Mouse (Mus musculus) heart, postnatal 0 days (tissue): ENCODE measurements at regions not wholly inside any gene's neighbourhood (a gene's known extent, or its start where the extent isn't known, plus 50 kb on each side); places are given as distances from the start of the nearest gene placed in this dataset.

Experiments used
- ATAC-seq: fragments of 200-750 bp; cut with Nextera tagmentation; 2 replicates; pipeline ENCODE4 v1.8.0; 2017; ENCODE audit warnings: low read depth, moderate number of reproducible peaks, moderate library complexity; ENCODE audit not compliant: insufficient read depth
- DNase-seq: peaks from one replicate; pipeline ENCODE4 v3.0.0-alpha.2; 2016; ENCODE audit warnings: low spot score
- H3K27ac ChIP-seq: fragments of 300-500 bp; sonication (generic); 2 replicates; pipeline ENCODE4 v1.5.1; 2014; ENCODE audit warnings: low read depth, mild to moderate bottlenecking
- H3K27me3 ChIP-seq: fragments of 300-500 bp; sonication (generic); 2 replicates; pipeline ENCODE4 v1.6.1; 2014; ENCODE audit warnings: low read length, mixed read lengths; ENCODE audit not compliant: control insufficient read depth, insufficient read depth
- H3K36me3 ChIP-seq: fragments of 300-500 bp; sonication (generic); replicated peaks from 2 replicates; pipeline ENCODE4 v1.6.1; 2014; ENCODE audit warnings: low read length, mixed read lengths; ENCODE audit not compliant: control insufficient read depth, insufficient read depth
- H3K4me1 ChIP-seq: fragments of 300-500 bp; sonication (generic); 2 replicates; pipeline ENCODE4 v1.6.1; 2014; ENCODE audit warnings: antibody characterized with exemption; ENCODE audit not compliant: control insufficient read depth, insufficient read depth
- H3K4me2 ChIP-seq: fragments of 300-500 bp; sonication (generic); 2 replicates; pipeline ENCODE4 v1.6.1; 2014; ENCODE audit warnings: low read depth, mild to moderate bottlenecking, low read length, moderate library complexity
- H3K4me3 ChIP-seq: fragments of 300-500 bp; sonication (generic); 2 replicates; pipeline ENCODE4 v1.5.1; 2014; ENCODE audit warnings: low read depth, low read length
- H3K9ac ChIP-seq: fragments of 300-500 bp; sonication (generic); replicated peaks from 2 replicates; pipeline ENCODE4 v1.6.1; 2014; ENCODE audit warnings: low read depth, low read length, mixed read lengths
- H3K9me3 ChIP-seq: fragments of 300-500 bp; sonication (generic); replicated peaks from 2 replicates; pipeline ENCODE4 v1.6.1; 2016; ENCODE audit warnings: low read length; ENCODE audit not compliant: control insufficient read depth
- CTCF ChIP-seq: IDR thresholded peaks from 2 replicates; pipeline ENCODE4 v1.5.1; 2016; ENCODE audit warnings: antibody characterized with exemption, control low read depth, low read depth
- EP300 ChIP-seq: IDR thresholded peaks from 2 replicates; pipeline ENCODE4 v1.6.1; 2016; ENCODE audit warnings: antibody characterized with exemption, low read depth
- WGBS: fragments of 180-500 bp; shearing (Covaris S2); extraction: QIAGEN DNeasy Blood & Tissue Kit; methylation state at CpG from one replicate; pipeline ENCODE4 v1.1.7; 2014; 5-methylcytosine and 5-hydroxymethylcytosine counted together

DNA sequence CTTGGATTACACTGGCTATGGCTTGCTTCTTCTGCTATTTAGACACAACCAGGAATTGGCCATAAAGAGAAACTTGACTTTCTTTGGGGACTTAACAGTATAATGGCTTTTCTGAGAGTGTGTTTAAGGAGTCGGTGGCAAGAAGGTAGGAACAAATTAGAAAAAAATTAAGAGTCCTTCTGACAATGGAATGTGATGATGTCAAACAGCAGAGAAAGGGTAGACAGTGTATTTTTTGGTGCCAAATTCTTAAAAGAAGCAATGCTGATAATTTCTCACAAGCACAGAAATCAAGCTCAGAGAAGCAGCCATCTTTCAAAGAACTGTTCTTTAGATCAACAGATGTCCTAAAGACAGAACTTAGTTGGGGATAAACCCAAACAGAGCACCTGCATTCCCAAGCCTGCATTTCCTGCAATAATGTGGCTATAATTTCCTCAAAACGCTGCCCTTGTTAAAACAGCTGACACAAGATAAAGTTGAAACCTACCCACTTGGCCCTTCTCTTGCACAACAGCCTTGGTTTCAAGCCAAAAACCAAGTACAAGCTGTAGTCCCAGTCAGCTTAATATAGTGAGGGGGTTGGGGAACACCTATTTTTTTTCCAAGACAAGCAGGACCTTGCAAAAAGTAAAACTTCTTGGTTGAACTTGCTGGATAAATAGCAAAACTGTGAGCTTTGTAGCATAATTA, 164.2 kb upstream of the Ell2 start:
- DNase-seq: peak; percentile 10
- Histone ChIP-seq H3K27ac (no peak overlapping the region), H3K9me3 (no peaks in the 10 kb centered on the region), H3K4me3 (no peak overlapping the region), H3K36me3 (no peaks in the 10 kb centered on the region), H3K9ac (no peak overlapping the region), H3K4me1 (no peaks in the 10 kb centered on the region), H3K4me2 (no peak overlapping the region), H3K27me3 (no peaks in the 10 kb centered on the region)
- WGBS: 43% methylated on average over 2 of the region's 2 CpGs
- no peak for ATAC-seq
- TF ChIP-seq EP300: no peak
- TF ChIP-seq CTCF: no peak

DNA sequence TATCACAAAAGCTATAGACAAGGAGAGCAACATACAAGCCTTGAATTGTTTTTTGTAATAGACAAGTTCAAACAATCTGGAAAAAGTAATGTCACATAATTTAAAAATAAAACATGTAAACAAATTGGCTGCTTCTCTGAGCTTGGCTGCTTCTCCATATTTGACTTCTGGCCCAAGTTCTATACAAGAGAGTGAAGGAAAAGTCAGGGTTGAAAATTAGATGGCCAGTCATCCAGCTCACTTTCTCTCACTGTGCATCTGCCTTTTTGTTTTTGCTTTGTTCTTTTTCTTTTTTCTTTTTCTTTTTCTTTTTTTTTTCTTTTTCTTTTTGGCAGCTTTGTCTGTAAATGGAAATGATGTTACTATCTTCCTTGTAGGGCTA, 163.6 kb upstream of the Ell2 start:
- no peaks in the 10 kb centered on the region for H3K36me3 ChIP-seq
- H3K4me3 ChIP-seq: no peak overlapping the region
- no peaks in the 10 kb centered on the region for H3K9me3 ChIP-seq
- H3K27me3 ChIP-seq: no peaks in the 10 kb centered on the region
- TF ChIP-seq EP300: no peak
- no peak for TF ChIP-seq CTCF
- H3K27ac ChIP-seq: no peak overlapping the region
- no peak for DNase-seq
- H3K4me1 ChIP-seq: no peaks in the 10 kb centered on the region
- no peak overlapping the region for H3K9ac ChIP-seq
- no peak overlapping the region for H3K4me2 ChIP-seq
- ATAC-seq: no peak

DNA sequence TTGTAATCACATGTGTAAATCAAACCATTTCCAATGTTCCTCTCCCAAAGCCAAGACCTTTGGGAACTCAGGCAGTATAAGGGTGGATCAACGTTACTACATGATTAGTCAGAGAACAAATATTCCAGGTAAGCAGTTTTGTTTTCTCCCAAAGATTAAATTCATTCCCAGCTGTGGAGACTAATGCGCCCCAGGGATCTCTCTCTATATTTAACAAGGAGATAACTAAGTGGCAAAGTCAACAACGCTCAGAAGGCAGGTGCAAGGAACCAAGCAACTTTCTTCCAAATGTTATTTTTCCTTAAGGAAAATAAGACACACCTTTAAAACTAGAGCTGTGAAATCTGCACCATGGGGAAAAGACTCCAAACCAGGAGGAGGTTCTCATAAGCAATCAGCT, 163.0 kb upstream of the Ell2 start:
- ATAC-seq: no peak
- no peaks in the 10 kb centered on the region for H3K36me3 ChIP-seq
- 69% methylated on average over 3 of the region's 3 CpGs for WGBS

DNA sequence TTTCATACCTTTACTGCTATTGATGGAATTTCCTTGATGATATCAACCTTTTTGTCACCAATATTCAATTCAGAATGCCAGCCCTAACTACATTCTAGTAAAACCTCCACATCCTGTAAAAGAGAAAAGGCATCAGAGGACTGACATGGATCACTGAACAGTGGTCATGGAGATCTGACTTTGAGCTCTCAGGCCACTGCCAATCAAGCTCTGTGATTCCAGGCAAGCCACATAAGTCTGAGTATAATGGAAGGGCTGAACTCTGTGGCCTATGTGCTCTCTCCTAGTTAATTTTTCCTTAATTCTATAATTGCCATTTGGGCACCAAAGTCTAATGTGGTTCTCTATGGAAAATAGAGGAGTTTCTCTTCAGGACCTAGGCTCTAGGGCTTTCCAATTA, 161.8 kb upstream of the Ell2 start:
- Histone ChIP-seq H3K9ac (no peak overlapping the region), H3K27me3 (no peaks in the 10 kb centered on the region), H3K27ac (no peak overlapping the region), H3K4me2 (no peak overlapping the region), H3K4me3 (no peak overlapping the region), H3K4me1 (no peaks in the 10 kb centered on the region), H3K36me3 (no peaks in the 10 kb centered on the region), H3K9me3 (no peaks in the 10 kb centered on the region)
- ATAC-seq (no peak), DNase-seq (no peak)
- TF ChIP-seq EP300 (no peak), CTCF (no peak)

More for the DNA sequence above, 163.0 kb upstream of the Ell2 start:
- Histone ChIP-seq H3K4me1 (no peaks in the 10 kb centered on the region), H3K9ac (no peak overlapping the region), H3K4me3 (no peak overlapping the region), H3K4me2 (no peak overlapping the region), H3K27me3 (no peaks in the 10 kb centered on the region), H3K9me3 (no peaks in the 10 kb centered on the region), H3K27ac (no peak overlapping the region)
- no peak for DNase-seq
- no peak for TF ChIP-seq EP300
- no peak for TF ChIP-seq CTCF

DNA sequence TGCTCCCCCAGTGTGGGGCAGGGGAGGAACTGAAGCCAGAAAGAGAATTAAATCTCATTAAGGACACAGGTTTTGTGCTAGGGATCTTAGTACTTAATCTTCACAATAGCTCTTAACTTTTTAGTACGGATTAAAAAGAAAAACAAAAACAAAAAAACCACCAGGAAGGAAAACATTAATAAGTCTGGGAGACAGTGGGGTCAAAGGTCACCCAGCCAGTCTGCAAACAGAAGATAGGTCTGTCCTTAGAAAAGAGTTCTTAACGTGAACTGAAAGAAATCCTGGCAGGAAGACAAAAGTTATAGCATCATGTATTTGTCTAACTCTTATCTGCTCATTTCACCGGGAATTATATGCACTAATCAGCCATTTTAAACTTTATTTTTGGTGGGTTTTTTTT, 158.8 kb upstream of the Ell2 start:
- Histone ChIP-seq H3K36me3 (no peaks in the 10 kb centered on the region), H3K9ac (no peak overlapping the region), H3K4me2 (no peak overlapping the region), H3K27me3 (no peaks in the 10 kb centered on the region), H3K4me1 (no peaks in the 10 kb centered on the region), H3K27ac (no peak overlapping the region), H3K4me3 (no peak overlapping the region), H3K9me3 (no peaks in the 10 kb centered on the region)
- TF ChIP-seq EP300 (no peak), CTCF (no peak)
- no peak for DNase-seq
- 37% methylated on average over 3 of the region's 3 CpGs for WGBS
- no peak for ATAC-seq

DNA sequence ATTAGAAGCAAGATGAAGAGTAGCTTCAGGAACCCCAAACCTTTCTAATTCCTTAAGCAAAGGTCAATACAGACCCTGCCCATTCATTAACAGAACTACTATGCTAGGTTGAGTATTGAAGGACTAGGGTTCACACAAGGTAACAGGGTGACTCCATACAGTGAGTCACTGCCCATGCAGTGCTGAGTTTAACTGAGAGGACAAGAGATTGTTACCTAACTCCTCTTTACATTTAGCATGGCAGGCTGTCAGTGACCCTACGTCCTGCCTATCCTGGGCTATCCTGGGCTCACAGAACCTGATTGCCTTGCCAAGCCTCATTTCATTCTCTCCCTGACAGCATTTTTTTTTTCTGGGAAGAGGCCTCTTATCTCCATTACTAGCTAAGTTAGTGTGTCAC, 127.6 kb upstream of the Ell2 start:
- no peaks in the 10 kb centered on the region for H3K36me3 ChIP-seq
- DNase-seq (no peak), ATAC-seq (no peak)
- H3K9me3 ChIP-seq: no peaks in the 10 kb centered on the region
- peaks cover 4% of the 10 kb centered on the region; the same call in 1 of the 2 replicates for H3K4me1 ChIP-seq
- WGBS: 42% methylated on average over 1 of the region's 1 CpGs
- no peak overlapping the region for H3K4me3 ChIP-seq
- no peaks in the 10 kb centered on the region for H3K27me3 ChIP-seq
- H3K9ac ChIP-seq: no peak overlapping the region
- TF ChIP-seq EP300: no peak
- TF ChIP-seq CTCF: no peak
- H3K4me2 ChIP-seq: no peak overlapping the region
- H3K27ac ChIP-seq: peak overlapping the region; percentile 63
